ENCODE assay signal across 9 mouse cellular contexts in genomic region chr6:92414478-92415404, GRCm38 (mm10).
A peak's percentile ranks its signal among the peaks of the same experiment; 100 is the strongest.
DNase-seq lines count a peak whose midpoint lies in the region; ATAC-seq and TF ChIP-seq lines count a peak whose summit lies in the region.
"Had no signal": no experiment of that assay in that cellular context is flagged by ENCODE, and none has a peak within 500 bp of the region (broad histone marks: within the 10 kb centered on the region; RNA-seq: fewer than 3 reads in every experiment).

No protein-coding gene starts in this region.

- H3K27ac ChIP-seq in lung, embryonic 14.5 days (ENCODE audit: low read depth): peak overlapping the region; percentile 92
- H3K27ac ChIP-seq in forebrain, postnatal 0 days (ENCODE audit: low read depth, low read length): peak overlapping the region; percentile 64
- peak overlapping the region; percentile 73 for H3K27ac ChIP-seq in stomach, postnatal 0 days (replicated peaks)

- peaks cover 11% of the 10 kb centered on the region; the same call in 1 of the 2 replicates for H3K4me1 ChIP-seq in lung, embryonic 14.5 days (ENCODE audit: insufficient read depth)
- peaks cover 5% of the 10 kb centered on the region; the same call in 1 of the 2 replicates for H3K4me1 ChIP-seq in forebrain, postnatal 0 days (ENCODE audit: insufficient read depth)
- H3K4me1 ChIP-seq in stomach, postnatal 0 days (replicated peaks; ENCODE audit: control insufficient read depth, insufficient read depth): no peaks in the 10 kb centered on the region

- no peak overlapping the region for H3K4me3 ChIP-seq in lung, embryonic 14.5 days (ENCODE audit: low read depth, low read length)
- H3K4me3 ChIP-seq in forebrain, postnatal 0 days (ENCODE audit: low read depth, low read length): no peak overlapping the region
- no peak overlapping the region for H3K4me3 ChIP-seq in stomach, postnatal 0 days (ENCODE audit: low read depth, low read length)

- H3K9me3 ChIP-seq in lung, embryonic 14.5 days (ENCODE audit: low read depth, low read length): no peaks in the 10 kb centered on the region
- H3K9me3 ChIP-seq in forebrain, postnatal 0 days (ENCODE audit: low read length): no peaks in the 10 kb centered on the region
- H3K9me3 ChIP-seq in stomach, postnatal 0 days (ENCODE audit: control insufficient read depth, low read length): no peaks in the 10 kb centered on the region

- peak; percentile 97 for ATAC-seq in lung, embryonic 14.5 days (ENCODE audit: insufficient read depth)
- ATAC-seq in forebrain, postnatal 0 days: peak; percentile 95
- peak; percentile 89; the same call in 1 of the 2 replicates for ATAC-seq in stomach, postnatal 0 days (ENCODE audit: low FRiP score, low TSS enrichment)

- peak; percentile 92 for DNase-seq in lung, embryonic 14.5 days
- no peak for DNase-seq in lung, adult 18-20 months
- peak; percentile 71 for DNase-seq in forebrain, postnatal 0 days
- peak; percentile 45 to 55 for DNase-seq in lung, postnatal 4 days
- DNase-seq in stomach, postnatal 0 days (ENCODE audit: low spot score): no peak
- DNase-seq in cerebellum, adult 11-12 months: no peak
- no peak for DNase-seq in spleen, postnatal 4 days (ENCODE audit: low spot score in 2 of 2)
- DNase-seq in urinary bladder, postnatal 4 days (ENCODE audit: low spot score in 2 of 2): no peak
- DNase-seq: kidney, adult 9 months had no signal

- 22% methylated on average over 8 of the region's 8 CpGs for WGBS in lung, embryonic 14.5 days
- 43% methylated on average over 8 of the region's 8 CpGs for WGBS in forebrain, postnatal 0 days
- 29% methylated on average over 8 of the region's 8 CpGs for WGBS in stomach, postnatal 0 days

- no peak overlapping the region for H3K4me2 ChIP-seq in lung, embryonic 14.5 days
- H3K4me2 ChIP-seq in forebrain, postnatal 0 days (ENCODE audit: low read depth): no peak overlapping the region
- no peak overlapping the region for H3K4me2 ChIP-seq in stomach, postnatal 0 days (replicated peaks; ENCODE audit: low read depth)

- H3K36me3 ChIP-seq in lung, embryonic 14.5 days (ENCODE audit: insufficient read depth): peaks cover 29% of the 10 kb centered on the region
- H3K36me3 ChIP-seq in forebrain, postnatal 0 days (ENCODE audit: insufficient read depth): peaks cover 29% of the 10 kb centered on the region
- H3K36me3 ChIP-seq in stomach, postnatal 0 days (ENCODE audit: control insufficient read depth, insufficient read depth, low read length): peaks cover 3% of the 10 kb centered on the region; the same call in 1 of the 2 replicates

- TF ChIP-seq CTCF in lung, embryonic 14.5 days (IDR thresholded peaks at IDR 0.05; ENCODE audit: low read depth): no peak
- no peak for TF ChIP-seq CTCF in forebrain, postnatal 0 days (IDR thresholded peaks at IDR 0.05; ENCODE audit: low read depth)
- no peak for TF ChIP-seq CTCF in stomach, postnatal 0 days (IDR thresholded peaks at IDR 0.05; ENCODE audit: low read depth)

- H3K9ac ChIP-seq in lung, embryonic 14.5 days: no peak overlapping the region
- H3K9ac ChIP-seq in forebrain, postnatal 0 days: no peak overlapping the region
- no peak overlapping the region for H3K9ac ChIP-seq in stomach, postnatal 0 days (ENCODE audit: low read length)

- no peaks in the 10 kb centered on the region for H3K27me3 ChIP-seq in lung, embryonic 14.5 days (ENCODE audit: insufficient read depth, low read length)
- no peaks in the 10 kb centered on the region for H3K27me3 ChIP-seq in forebrain, postnatal 0 days (ENCODE audit: insufficient read depth, low read length)
- H3K27me3 ChIP-seq in stomach, postnatal 0 days (ENCODE audit: control insufficient read depth, insufficient read depth, low read length): no peaks in the 10 kb centered on the region

- TF ChIP-seq EP300 in stomach, postnatal 0 days (optimal IDR thresholded peaks at IDR 0.05): no peak

Comparison
In these comparisons a context has a peak if more than half of its experiments do, and no peak if none do; other contexts are left out.
1. DNase-seq: peak in lung, embryonic 14.5 days (single experiment), forebrain, postnatal 0 days (single experiment) and lung, postnatal 4 days (2 of 2); none in lung, adult 18-20 months (0 of 2), stomach, postnatal 0 days (single experiment), cerebellum, adult 11-12 months (single experiment), spleen, postnatal 4 days (0 of 2) and urinary bladder, postnatal 4 days (0 of 2).
2. Peak in every context shown above with its lines, with median percentiles within 50 percentile points of each other: ATAC-seq and H3K27ac ChIP-seq.